Mouse (Mus musculus): Measurements from ENCODE around the gene Atp13a1. TPM values are rescaled to one million over a fixed set of nuclear protein-coding genes. Genes with fewer than 3 reads are reported as not detected.

Gene Atp13a1
- total RNA-seq (2023), result 65.7 TPM

GRCm38 (mm10) chr8:69790773-69791367, at the start of gene Atp13a1, which contains the start of gene Zfp866:
TSS of gene Atp13a1 (plus strand) at chr8:69791163.
TSS of gene Zfp866 (minus strand) at chr8:69791178.

GRCm38 (mm10) chr8:69749544-69750454, 41.2 kb upstream of the Atp13a1 start, which contains the start of gene Zfp963:
TSS of gene Zfp963 (minus strand) at chr8:69749970.

GRCm38 (mm10) chr8:69774503-69775148, 16.3 kb upstream of the Atp13a1 start, which contains the start of gene Gm20422:
TSS of gene Gm20422 (minus strand) at chr8:69774886.

GRCm38 (mm10) chr8:69808094-69808863, 17.3 kb downstream of the Atp13a1 start, which contains the start of gene Gmip:
TSS of gene Gmip (plus strand) at chr8:69808679.

GRCm38 (mm10) chr8:69822386-69823191, 31.6 kb downstream of the Atp13a1 start, which contains the start of gene Lpar2:
TSS of gene Lpar2 (plus strand) at chr8:69822429.

GRCm38 (mm10) chr8:69832298-69832853, 41.4 kb downstream of the Atp13a1 start, which contains the start of gene Pbx4:
TSS of gene Pbx4 (plus strand) at chr8:69832491.

Other genes with a start within 250 kb of the Atp13a1 start
- gene Zfp868, start 165.6 kb upstream of the Atp13a1 start, total RNA-seq (2023), result 68.5 TPM
- 0.27 TPM for gene Zfp964, start 136.7 kb upstream of the Atp13a1 start, total RNA-seq (2023)
- 67.6 TPM for gene Zfp869, start 80.4 kb upstream of the Atp13a1 start, total RNA-seq (2023)
- gene Zfp963, start 41.2 kb upstream of the Atp13a1 start, total RNA-seq (2023), result 4.3 TPM
- not detected for gene Gm20422, start 16.3 kb upstream of the Atp13a1 start, total RNA-seq (2023)
- 36.3 TPM for gene Zfp866, start within 50 bp of the Atp13a1 start, total RNA-seq (2023)
- 254 TPM for gene Gmip, start 17.5 kb downstream of the Atp13a1 start, total RNA-seq (2023)
- gene Lpar2, start 31.3 kb downstream of the Atp13a1 start, total RNA-seq (2023), result 4.0 TPM
- 3.2 TPM for gene Pbx4, start 41.3 kb downstream of the Atp13a1 start, total RNA-seq (2023)
- not detected for gene Cilp2, start 96.5 kb downstream of the Atp13a1 start, total RNA-seq (2023)
- gene Tssk6, start 111.0 kb downstream of the Atp13a1 start, total RNA-seq (2023), result 0.89 TPM
- gene Ndufa13, start 111.4 kb downstream of the Atp13a1 start, total RNA-seq (2023), result 52.0 TPM
- 2.8 TPM for gene Yjefn3, start 111.5 kb downstream of the Atp13a1 start, total RNA-seq (2023)
- 90.5 TPM for gene Gatad2a, start 205.2 kb downstream of the Atp13a1 start, total RNA-seq (2023)